18 mouse cellular contexts compared by ENCODE assay signal in genomic region chr10:75290650-75291049, GRCm38 (mm10).
"Had no signal": no experiment of that assay in that cellular context is flagged by ENCODE, and none has a peak within 500 bp of the region (broad histone marks: within the 10 kb centered on the region; RNA-seq: fewer than 3 reads in every experiment).

No protein-coding gene starts in this region.

- H3K9me3 ChIP-seq: midbrain, embryonic 10.5 days; midbrain, embryonic 12.5 days; neural tube, embryonic 13.5 days; neural tube, embryonic 15.5 days had no signal

- DNase-seq: lung, adult 18-20 months; lung, embryonic 14.5 days; lung, postnatal 10 days; lung, postnatal 4 days; midbrain, embryonic 14.5 days; retina, postnatal 1 day; right cerebral cortex, adult 18-20 months; right cerebral cortex, postnatal 25 days; right cerebral cortex, postnatal 4 days; spleen, adult 18-20 months; thymus, adult 18-20 months; thymus, postnatal 14 days; thymus, postnatal 4 days had no signal

- H3K4me3 ChIP-seq: midbrain, embryonic 10.5 days; midbrain, embryonic 12.5 days; myocyte; neural tube, embryonic 13.5 days; neural tube, embryonic 15.5 days had no signal

- H3K4me1 ChIP-seq: midbrain, embryonic 10.5 days; midbrain, embryonic 12.5 days; neural tube, embryonic 13.5 days had no signal

- H3K27ac ChIP-seq: midbrain, embryonic 10.5 days; midbrain, embryonic 12.5 days; neural tube, embryonic 13.5 days; neural tube, embryonic 15.5 days had no signal

- H3K27me3 ChIP-seq: midbrain, embryonic 12.5 days; neural tube, embryonic 13.5 days; neural tube, embryonic 15.5 days had no signal

- H3K9ac ChIP-seq: lung, embryonic 14.5 days; midbrain, embryonic 12.5 days; neural tube, embryonic 13.5 days; neural tube, embryonic 15.5 days had no signal
